Mouse (Mus musculus) embryonic facial prominence, embryonic 14.5 days (tissue): ENCODE measurements around the gene Gm9048. TPM values are rescaled to one million over a fixed set of nuclear protein-coding genes. Genes with fewer than 3 reads are reported as not detected.
"Not testable (repeated sequence)": the region's sequence is repeated elsewhere in the genome, so short reads cannot be mapped to it uniquely, and the experiment has no call there.

ENCODE experiments used
- ATAC-seq: fragments of 200-750 bp; cut with Nextera tagmentation; 2 replicates; pipeline ENCODE4 v1.8.0; 2017; ENCODE audit warnings: low read depth, moderate number of reproducible peaks, moderate TSS enrichment
- DNase-seq: peaks from one replicate; pipeline ENCODE4 v3.0.0-alpha.2; 2015; ENCODE audit warnings: low spot score
- H3K27ac ChIP-seq: fragments of 300-500 bp; sonication (generic); replicated peaks from 2 replicates; pipeline ENCODE4 v1.5.1; 2014; ENCODE audit warnings: low read depth, mild to moderate bottlenecking, low read length, moderate library complexity
- H3K27me3 ChIP-seq: fragments of 300-500 bp; sonication (generic); replicated peaks from 2 replicates; pipeline ENCODE4 v1.6.1; 2014; ENCODE audit warnings: low read length; ENCODE audit not compliant: control insufficient read depth, insufficient read depth
- H3K36me3 ChIP-seq: fragments of 300-500 bp; sonication (generic); 2 replicates; pipeline ENCODE4 v1.6.1; 2014; ENCODE audit warnings: low read length, mixed read lengths; ENCODE audit not compliant: control insufficient read depth, insufficient read depth
- H3K4me1 ChIP-seq: fragments of 300-500 bp; sonication (generic); 2 replicates; pipeline ENCODE4 v1.6.1; 2014; ENCODE audit warnings: antibody characterized with exemption, low read length; ENCODE audit not compliant: control insufficient read depth, insufficient read depth
- H3K4me2 ChIP-seq: fragments of 300-500 bp; sonication (generic); 2 replicates; pipeline ENCODE4 v1.6.1; 2014; ENCODE audit warnings: low read depth, mild to moderate bottlenecking, low read length, moderate library complexity, mixed read lengths
- H3K4me3 ChIP-seq: fragments of 300-500 bp; sonication (generic); 2 replicates; pipeline ENCODE4 v1.5.1; 2014; ENCODE audit warnings: low read depth, mild to moderate bottlenecking, low read length
- H3K9ac ChIP-seq: fragments of 300-500 bp; sonication (generic); 2 replicates; pipeline ENCODE4 v1.6.1; 2014; ENCODE audit warnings: low read depth, mild to moderate bottlenecking, low read length, moderate library complexity, mixed read lengths
- H3K9me3 ChIP-seq: fragments of 300-500 bp; sonication (generic); 2 replicates; pipeline ENCODE4 v1.6.1; 2016; ENCODE audit warnings: low read length; ENCODE audit not compliant: control insufficient read depth
- WGBS: fragments of 180-500 bp; shearing (Covaris S2); extraction: QIAGEN DNeasy Blood & Tissue Kit; methylation state at CpG from one replicate; pipeline ENCODE4 v1.1.7; 2014; 5-methylcytosine and 5-hydroxymethylcytosine counted together
- polyA plus RNA-seq: library from polyadenylated mRNA; unstranded; fragments of >200 nt; fragmentation: Nextera tagmentation; extraction: Ambion mirVana; gene quantifications from 2 replicates; pipeline ENCODE4 v1.2.1, GENCODE M21; 2014

The Gm9048 gene
- not detected in 2 replicates for polyA plus RNA-seq

DNA sequence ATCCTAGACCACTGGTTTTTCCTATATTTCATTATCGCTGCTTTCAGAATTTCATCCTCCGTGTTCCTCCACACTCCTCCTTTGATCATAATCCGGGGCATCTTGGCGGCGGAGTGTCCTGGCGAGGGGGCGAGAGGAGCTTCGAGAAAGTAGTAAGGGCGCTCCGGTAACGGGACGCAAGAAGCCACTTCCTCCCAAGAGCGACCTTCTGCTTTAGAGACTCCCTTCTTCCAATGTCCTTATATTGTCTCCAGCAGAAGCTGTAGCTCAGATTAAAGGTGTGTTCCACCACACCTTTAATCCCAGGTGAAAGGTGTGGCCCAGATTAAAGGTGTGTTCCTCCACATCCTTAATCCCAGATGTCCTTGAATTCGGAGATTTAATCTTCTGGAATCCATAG is at the start of gene Gm9048:
TSS of gene Gm9048 (minus strand) at position 101 of the 400 bp plus-strand sequence.
- not testable (repeated sequence) for H3K27ac ChIP-seq, H3K36me3 ChIP-seq, H3K9me3 ChIP-seq, H3K27me3 ChIP-seq, DNase-seq, H3K4me3 ChIP-seq, H3K9ac ChIP-seq, ATAC-seq, H3K4me2 ChIP-seq, H3K4me1 ChIP-seq
- no CpG with 5 or more reads among the region's 14 CpGs for WGBS

DNA sequence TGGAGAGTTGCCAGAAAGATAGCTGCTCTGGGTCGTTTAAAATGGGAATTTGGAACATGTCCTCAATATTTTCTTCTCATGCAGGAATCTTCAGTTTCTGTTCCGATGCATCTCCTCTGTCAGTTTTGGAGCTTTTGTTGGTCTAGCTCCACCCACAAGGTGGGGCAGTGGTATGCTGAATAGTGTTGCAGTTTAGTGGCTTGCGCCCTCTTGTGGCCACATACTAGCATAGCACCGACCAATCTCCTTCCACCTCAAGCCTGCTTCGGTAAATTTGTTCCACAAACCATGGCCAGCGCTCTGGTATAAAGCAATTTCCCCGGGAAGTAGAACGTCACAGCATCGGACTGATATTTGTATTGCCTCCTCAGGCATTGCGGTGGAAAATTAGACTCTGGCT is 22.0 kb upstream of the Gm9048 start:
- Histone ChIP-seq H3K36me3 (no peaks in the 10 kb centered on the region), H3K4me2 (peak overlapping the region; percentile 42), H3K9me3 (no peaks in the 10 kb centered on the region), H3K9ac (no peak overlapping the region), H3K27me3 (no peaks in the 10 kb centered on the region), H3K4me3 (peak overlapping the region; percentile 13; the same call in 1 of the 2 replicates), H3K27ac (no peak overlapping the region), H3K4me1 (no peaks in the 10 kb centered on the region)
- ATAC-seq = peak; percentile 93
- 7% methylated on average over 10 of the region's 10 CpGs for WGBS
- DNase-seq = peak; percentile 94

DNA sequence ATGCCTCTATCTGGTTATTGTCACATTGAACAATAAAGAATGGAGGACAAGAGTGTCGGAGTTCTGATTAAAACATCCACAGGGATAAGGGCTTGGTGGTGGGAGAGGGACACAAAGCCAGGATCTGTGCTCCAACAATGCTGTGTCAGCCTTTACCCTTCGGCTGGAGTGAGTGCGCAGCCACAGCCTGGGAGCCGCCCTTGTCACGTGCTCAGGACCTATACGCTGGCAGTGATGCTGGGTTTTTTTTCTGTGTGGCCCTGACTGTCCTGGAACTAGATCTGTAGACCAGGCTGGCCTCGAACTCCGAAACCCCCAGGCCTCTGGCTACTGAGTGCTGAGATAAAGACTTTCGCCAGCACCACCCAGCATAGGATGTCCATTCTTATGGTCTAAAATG is 21.0 kb upstream of the Gm9048 start:
- no peak overlapping the region for H3K4me2 ChIP-seq
- H3K27ac ChIP-seq = no peak overlapping the region
- no peaks in the 10 kb centered on the region for H3K9me3 ChIP-seq
- ATAC-seq = no peak
- H3K27me3 ChIP-seq = no peaks in the 10 kb centered on the region
- no peak overlapping the region for H3K9ac ChIP-seq
- no peaks in the 10 kb centered on the region for H3K4me1 ChIP-seq
- no peak for DNase-seq
- WGBS = 92% methylated on average over 9 of the region's 9 CpGs
- H3K36me3 ChIP-seq = no peaks in the 10 kb centered on the region
- no peak overlapping the region for H3K4me3 ChIP-seq

DNA sequence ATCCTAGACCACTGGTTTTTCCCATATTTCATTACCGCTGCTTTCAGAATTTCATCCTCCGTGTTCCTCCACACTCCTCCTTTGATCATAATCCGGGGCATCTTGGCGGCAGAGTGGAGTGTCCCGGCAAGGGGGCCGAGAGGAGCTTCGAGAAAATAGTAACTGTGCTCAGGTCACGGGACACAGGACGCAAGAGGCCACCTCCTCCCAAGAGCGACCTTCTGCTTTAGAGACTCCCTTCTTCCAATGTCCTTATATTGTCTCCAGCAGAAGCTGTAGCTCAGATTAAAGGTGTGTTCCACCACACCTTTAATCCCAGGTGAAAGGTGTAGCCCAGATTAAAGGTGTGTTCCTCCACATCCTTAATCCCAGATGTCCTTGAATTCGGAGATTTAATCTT is 5.5 kb upstream of the Gm9048 start, which contains the start of gene Gm9049:
TSS of gene Gm9049 (minus strand) at position 101 of the 400 bp plus-strand sequence.
- no CpG with 5 or more reads among the region's 11 CpGs for WGBS
- H3K9me3 ChIP-seq, H3K27me3 ChIP-seq, H3K4me2 ChIP-seq, H3K27ac ChIP-seq, H3K9ac ChIP-seq, DNase-seq, H3K36me3 ChIP-seq, H3K4me1 ChIP-seq, ATAC-seq, H3K4me3 ChIP-seq: not testable (repeated sequence)

DNA sequence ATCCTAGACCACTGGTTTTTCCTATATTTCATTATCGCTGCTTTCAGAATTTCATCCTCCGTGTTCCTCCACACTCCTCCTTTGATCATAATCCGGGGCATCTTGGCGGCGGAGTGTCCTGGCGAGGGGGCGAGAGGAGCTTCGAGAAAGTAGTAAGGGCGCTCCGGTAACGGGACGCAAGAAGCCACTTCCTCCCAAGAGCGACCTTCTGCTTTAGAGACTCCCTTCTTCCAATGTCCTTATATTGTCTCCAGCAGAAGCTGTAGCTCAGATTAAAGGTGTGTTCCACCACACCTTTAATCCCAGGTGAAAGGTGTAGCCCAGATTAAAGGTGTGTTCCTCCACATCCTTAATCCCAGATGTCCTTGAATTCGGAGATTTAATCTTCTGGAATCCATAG is 5.3 kb downstream of the Gm9048 start, which contains the start of gene Gm9046:
TSS of gene Gm9046 (minus strand) at position 101 of the 400 bp plus-strand sequence.
- not testable (repeated sequence) for H3K27ac ChIP-seq, H3K4me1 ChIP-seq, H3K27me3 ChIP-seq, DNase-seq, H3K9me3 ChIP-seq, H3K4me3 ChIP-seq, H3K9ac ChIP-seq, H3K36me3 ChIP-seq, ATAC-seq, H3K4me2 ChIP-seq
- no CpG with 5 or more reads among the region's 14 CpGs for WGBS

DNA sequence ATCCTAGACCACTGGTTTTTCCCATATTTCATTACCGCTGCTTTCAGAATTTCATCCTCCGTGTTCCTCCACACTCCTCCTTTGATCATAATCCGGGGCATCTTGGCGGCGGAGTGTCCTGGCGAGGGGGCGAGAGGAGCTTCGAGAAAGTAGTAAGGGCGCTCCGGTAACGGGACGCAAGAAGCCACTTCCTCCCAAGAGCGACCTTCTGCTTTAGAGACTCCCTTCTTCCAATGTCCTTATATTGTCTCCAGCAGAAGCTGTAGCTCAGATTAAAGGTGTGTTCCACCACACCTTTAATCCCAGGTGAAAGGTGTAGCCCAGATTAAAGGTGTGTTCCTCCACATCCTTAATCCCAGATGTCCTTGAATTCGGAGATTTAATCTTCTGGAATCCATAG is 10.7 kb downstream of the Gm9048 start, which contains the start of gene Gm9045:
TSS of gene Gm9045 (minus strand) at position 101 of the 400 bp plus-strand sequence.
- not testable (repeated sequence) for H3K27ac ChIP-seq, H3K4me1 ChIP-seq, H3K4me3 ChIP-seq, H3K27me3 ChIP-seq, ATAC-seq, H3K36me3 ChIP-seq, DNase-seq, H3K9ac ChIP-seq, H3K9me3 ChIP-seq, H3K4me2 ChIP-seq
- WGBS = no CpG with 5 or more reads among the region's 14 CpGs

DNA sequence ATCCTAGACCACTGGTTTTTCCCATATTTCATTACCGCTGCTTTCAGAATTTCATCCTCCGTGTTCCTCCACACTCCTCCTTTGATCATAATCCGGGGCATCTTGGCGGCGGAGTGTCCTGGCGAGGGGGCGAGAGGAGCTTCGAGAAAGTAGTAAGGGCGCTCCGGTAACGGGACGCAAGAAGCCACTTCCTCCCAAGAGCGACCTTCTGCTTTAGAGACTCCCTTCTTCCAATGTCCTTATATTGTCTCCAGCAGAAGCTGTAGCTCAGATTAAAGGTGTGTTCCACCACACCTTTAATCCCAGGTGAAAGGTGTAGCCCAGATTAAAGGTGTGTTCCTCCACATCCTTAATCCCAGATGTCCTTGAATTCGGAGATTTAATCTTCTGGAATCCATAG is 16.2 kb downstream of the Gm9048 start, which contains the start of gene Gm9044:
TSS of gene Gm9044 (minus strand) at position 101 of the 400 bp plus-strand sequence.
- not testable (repeated sequence) for H3K27ac ChIP-seq, DNase-seq, H3K4me2 ChIP-seq, H3K9me3 ChIP-seq, H3K36me3 ChIP-seq, H3K27me3 ChIP-seq, H3K9ac ChIP-seq, H3K4me1 ChIP-seq, ATAC-seq, H3K4me3 ChIP-seq
- WGBS = no CpG with 5 or more reads among the region's 14 CpGs

DNA sequence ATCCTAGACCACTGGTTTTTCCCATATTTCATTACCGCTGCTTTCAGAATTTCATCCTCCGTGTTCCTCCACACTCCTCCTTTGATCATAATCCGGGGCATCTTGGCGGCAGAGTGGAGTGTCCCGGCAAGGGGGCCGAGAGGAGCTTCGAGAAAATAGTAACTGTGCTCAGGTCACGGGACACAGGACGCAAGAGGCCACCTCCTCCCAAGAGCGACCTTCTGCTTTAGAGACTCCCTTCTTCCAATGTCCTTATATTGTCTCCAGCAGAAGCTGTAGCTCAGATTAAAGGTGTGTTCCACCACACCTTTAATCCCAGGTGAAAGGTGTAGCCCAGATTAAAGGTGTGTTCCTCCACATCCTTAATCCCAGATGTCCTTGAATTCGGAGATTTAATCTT is 21.6 kb downstream of the Gm9048 start, which contains the start of gene Gm9040:
TSS of gene Gm9040 (minus strand) at position 101 of the 400 bp plus-strand sequence.
- H3K27me3 ChIP-seq, H3K9me3 ChIP-seq, H3K27ac ChIP-seq, H3K4me2 ChIP-seq, ATAC-seq, H3K4me1 ChIP-seq, H3K4me3 ChIP-seq, H3K36me3 ChIP-seq, DNase-seq, H3K9ac ChIP-seq: not testable (repeated sequence)
- WGBS = no CpG with 5 or more reads among the region's 11 CpGs

DNA sequence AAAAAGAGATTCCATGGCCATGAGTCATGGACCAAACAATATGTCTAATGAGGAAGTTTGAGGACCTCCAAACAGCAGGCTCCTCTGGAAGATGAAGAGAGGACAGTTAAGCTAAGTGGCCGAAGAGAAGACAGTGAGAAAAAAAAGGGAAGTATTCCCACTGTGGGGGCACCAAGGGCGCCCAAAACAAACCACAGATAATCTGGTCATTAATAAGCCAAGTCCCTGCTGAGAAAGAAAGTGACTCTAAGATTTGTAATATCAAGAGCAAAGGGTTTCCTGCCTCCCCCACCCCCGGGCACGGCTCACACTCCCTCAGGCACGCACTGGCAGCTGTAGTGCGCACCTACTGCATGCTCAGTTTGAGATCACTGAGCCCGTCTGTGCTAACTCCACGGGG is 29.5 kb downstream of the Gm9048 start:
- DNase-seq (no peak), ATAC-seq (no peak)
- no peaks in the 10 kb centered on the region for H3K36me3 ChIP-seq
- no peaks in the 10 kb centered on the region for H3K4me1 ChIP-seq
- no peak overlapping the region for H3K27ac ChIP-seq
- H3K4me3 ChIP-seq = no peak overlapping the region
- H3K4me2 ChIP-seq = no peak overlapping the region
- 75% methylated on average over 8 of the region's 8 CpGs for WGBS
- H3K9me3 ChIP-seq = no peaks in the 10 kb centered on the region
- no peaks in the 10 kb centered on the region for H3K27me3 ChIP-seq
- no peak overlapping the region for H3K9ac ChIP-seq
